Mouse (Mus musculus): ENCODE measurements around the gene Prlr.

Prlr gene

DNA sequence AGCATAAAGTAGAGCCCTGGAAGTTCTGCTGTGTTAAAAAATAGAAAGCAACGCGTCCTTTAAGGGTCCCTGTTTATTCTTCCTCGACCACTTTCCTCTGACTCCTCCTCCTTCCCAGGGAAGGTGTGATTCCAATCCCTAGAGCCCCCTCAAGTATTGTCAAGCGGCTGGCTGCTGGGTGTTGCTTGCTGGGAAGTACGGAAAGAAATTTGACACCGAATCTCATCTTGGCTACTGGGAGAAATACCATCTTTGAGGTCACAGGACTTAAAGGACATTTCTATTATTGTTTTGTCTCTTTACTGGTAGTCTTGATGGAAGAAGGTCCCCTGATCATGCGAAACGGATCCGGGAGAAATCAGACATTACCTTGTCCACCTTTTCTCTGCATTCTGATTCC lies at the start of gene Prlr:
Gene Prlr (plus strand): TSS at position 156 of the 400 bp plus-strand sequence.
- DNase-seq (ENCODE audit: extremely low read depth, low read depth), result no peak

DNA sequence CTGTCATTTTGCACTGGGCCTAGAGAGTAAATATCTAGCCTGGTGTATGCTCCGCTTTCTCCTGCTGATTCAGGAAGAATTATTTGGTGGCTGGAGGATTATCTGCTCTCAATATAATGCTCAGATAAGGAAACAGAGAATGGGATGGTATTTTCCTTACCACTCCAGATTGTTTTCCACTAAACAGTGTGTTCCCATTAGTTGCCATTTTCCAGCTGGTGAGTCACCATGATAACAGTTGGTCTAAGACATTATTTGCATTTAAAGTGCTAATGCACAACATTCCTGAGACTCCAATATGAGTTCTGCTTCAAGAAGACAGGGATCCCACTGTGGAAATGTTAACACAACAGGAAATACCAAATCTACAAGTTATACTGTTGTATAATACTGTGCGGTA lies 43.3 kb upstream of the Prlr start:
- no peak for DNase-seq (ENCODE audit: extremely low read depth, low read depth)

DNA sequence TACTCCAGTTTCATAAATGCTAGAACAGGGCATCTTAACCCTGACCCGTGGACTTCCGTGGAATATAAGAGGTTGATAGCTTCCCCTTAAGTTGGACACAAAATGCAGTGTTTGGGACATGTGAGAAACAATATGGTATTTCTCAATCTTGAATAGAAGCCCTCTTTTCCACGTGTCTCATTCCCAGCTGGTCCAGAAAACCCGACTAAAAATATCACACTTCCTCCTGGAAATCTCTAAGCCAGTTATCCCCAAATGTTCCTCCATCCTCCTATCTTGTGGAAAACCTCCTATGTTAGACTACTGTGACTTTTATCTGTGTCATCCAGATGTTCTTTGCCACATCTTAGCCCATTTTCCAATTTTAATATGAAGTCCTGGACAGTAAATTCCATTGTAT lies 42.1 kb upstream of the Prlr start:
- no peak for DNase-seq (ENCODE audit: extremely low read depth, low read depth)

DNA sequence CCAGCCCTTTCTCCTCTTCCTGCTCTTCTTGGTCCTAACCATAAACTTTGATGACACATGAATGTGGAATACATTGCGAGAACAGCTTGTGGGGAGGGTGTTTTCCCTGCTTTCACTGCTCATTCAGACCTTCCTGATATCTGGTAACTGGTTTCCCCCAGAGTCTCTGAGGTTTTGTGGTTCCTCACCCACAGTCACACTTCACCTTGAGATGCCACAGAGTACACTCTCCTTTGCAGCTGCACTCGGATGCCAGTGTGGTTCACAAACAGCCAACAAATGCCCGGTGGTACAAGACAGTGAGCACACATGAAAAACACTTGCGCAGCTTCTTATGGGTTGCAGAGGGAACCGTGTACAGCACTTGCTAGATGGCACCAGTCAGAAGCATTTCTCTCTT lies 32.5 kb upstream of the Prlr start:
- DNase-seq (ENCODE audit: extremely low read depth, low read depth), result no peak

DNA sequence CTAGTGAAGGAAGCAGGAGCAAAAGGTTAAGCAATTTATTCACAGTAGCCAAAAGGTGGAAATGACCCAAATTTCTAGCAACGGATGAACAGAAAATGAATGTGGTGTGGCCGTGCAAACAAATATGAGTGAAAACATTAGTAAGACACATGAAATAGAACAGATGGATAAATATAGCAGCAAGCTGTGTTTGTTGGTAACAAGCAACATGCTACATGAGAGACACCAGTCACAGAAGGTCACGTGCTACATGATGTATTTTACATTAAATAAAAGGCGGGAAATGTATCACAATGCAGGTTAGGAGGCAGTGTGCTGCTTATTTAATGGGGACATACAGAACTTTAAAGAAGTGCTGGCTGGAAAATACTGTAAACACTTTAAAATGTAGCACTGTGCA lies 28.8 kb upstream of the Prlr start:
- DNase-seq (ENCODE audit: extremely low read depth, low read depth), result no peak

DNA sequence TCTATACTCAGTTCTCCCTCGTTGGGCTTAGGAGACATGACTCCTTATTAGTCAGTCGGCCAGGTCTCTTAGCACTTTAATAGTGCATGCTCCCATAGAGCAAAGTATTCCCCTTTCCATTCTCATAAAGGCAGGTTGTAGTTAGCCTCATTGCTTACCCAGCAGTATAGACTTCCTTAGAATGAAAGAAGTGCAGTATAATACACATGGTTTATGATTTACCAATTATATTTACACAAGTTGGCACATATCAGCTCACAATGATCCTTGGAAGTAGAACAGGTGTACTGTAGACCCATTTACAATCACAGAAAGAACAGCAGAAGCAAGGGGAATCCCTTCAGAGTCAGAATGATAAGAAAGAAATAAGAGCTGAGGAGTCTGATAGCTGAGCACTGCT lies 16.4 kb upstream of the Prlr start:
- DNase-seq (ENCODE audit: extremely low read depth, low read depth), result no peak

- no peak for DNase-seq (ENCODE audit: extremely low read depth, low read depth)
Observed at GRCm38 (mm10) chr15:10175078-10175477, 2.0 kb upstream of the Prlr start.

DNA sequence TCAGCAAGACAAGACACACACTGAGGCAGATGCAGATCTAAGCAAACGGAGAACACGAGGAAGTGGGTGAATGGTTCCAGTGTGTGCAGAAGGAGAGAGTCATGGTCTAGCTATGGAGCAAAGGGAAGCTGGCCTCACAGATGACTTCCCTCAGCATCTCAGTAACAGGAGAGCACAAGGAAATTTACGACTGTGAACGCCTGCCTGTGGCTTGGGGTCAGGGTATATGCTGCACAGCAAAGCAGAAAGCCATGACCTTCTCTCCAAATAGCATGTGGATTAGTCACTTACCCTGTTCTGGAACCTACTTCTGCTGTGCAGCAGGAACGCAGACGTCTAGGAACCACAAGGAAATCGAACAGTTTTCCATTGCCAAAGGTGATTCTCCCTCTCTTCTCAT lies 1.4 kb upstream of the Prlr start:
- DNase-seq (ENCODE audit: extremely low read depth, low read depth), result no peak

- DNase-seq (ENCODE audit: extremely low read depth, low read depth), result no peak
Observed at GRCm38 (mm10) chr15:10177519-10178130, 587 bp downstream of the Prlr start.

DNA sequence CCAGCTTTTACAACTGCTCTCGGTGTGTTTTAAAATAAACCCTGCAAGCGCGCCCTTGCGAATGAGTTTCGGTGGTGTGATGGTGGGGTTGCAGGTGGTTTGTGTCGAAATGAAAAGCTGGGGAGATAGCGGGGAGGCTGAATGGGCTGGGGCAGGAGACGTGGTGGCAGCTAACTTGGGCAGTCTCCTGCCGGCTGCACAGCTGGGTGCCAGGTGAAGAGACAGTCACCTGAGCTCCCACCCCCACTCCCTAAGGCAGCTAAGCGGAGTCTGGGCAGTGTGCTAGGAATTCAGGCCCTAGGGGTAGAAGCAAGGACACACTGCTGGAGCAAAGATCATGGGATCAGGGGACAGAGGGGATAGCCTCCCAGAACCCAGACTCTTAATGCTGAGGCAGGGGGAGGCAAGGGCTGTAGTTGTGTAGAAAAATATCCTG lies 1.1 kb downstream of the Prlr start:
- DNase-seq (ENCODE audit: extremely low read depth, low read depth), result no peak

GRCm38 (mm10) chr15:10180694-10181093 lies 3.7 kb downstream of the Prlr start:
- no peak for DNase-seq (ENCODE audit: extremely low read depth, low read depth)

DNA sequence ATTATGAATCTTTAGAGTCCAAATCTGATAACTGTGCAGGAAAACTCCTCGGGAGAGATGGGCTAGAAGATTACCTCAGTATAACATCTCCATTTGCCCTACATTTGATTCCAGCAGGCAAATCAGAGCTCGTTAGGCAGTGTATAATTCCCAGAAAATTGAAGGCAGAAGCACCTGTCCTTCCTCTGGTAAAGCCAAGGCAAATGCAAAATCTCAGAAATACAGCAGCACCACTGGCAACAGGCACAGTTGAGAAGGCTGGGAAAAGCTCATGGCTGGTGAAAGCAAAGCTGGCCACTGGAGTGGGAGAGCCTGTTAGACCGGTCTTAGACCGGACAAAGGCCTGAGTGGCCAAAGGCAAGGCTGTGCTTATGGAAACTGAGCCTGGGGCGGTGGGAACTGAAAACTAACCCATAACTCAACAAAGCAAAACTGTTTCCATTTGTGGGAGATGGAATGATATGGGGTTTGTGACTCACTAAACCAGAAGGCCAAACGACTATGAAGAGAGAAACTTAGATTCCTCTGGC lies 15.1 kb downstream of the Prlr start:
- DNase-seq (ENCODE audit: extremely low read depth, low read depth), result no peak

GRCm38 (mm10) chr15:10200991-10201390 lies 24.0 kb downstream of the Prlr start:
- DNase-seq (ENCODE audit: extremely low read depth, low read depth), result no peak

DNA sequence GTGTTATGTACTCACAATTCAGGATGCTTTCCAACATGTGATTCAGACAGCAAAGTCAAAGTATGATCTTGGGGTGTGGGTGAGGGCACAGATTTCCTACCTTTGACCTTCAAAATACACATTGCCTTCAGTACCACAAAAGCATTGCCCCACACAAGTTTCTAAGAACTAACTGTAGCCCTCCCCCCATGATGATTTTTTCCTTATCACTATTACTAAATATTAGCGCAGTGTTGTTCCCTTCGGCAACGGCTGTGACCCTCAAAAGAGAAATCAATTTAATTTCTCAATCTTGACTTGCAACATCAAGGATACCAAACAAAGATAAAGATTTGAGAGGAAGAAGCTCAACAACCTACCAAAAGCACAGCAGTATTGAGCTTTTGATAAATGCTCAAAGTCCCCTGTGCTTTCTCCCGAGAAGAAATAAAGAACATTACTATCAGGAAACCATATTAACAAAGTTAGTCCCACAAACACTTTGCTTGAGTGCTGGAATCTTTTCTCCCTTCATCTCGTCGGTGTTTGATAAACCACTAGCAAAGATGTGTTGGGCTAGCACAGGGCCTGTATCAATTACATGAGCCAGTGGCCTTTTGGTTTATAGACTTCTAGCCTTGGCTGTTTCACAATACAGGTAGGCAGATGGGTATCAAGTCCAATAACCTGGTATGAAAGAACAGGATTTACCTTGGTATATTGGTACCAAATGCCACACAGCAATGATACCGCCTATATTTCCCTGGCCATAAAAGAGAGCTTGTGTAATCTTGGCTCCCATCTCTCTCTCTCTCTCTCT lies 25.7 kb downstream of the Prlr start:
- no peak for DNase-seq (ENCODE audit: extremely low read depth, low read depth)

GRCm38 (mm10) chr15:10210261-10210770 lies 33.3 kb downstream of the Prlr start:
- DNase-seq (ENCODE audit: extremely low read depth, low read depth), result no peak

DNA sequence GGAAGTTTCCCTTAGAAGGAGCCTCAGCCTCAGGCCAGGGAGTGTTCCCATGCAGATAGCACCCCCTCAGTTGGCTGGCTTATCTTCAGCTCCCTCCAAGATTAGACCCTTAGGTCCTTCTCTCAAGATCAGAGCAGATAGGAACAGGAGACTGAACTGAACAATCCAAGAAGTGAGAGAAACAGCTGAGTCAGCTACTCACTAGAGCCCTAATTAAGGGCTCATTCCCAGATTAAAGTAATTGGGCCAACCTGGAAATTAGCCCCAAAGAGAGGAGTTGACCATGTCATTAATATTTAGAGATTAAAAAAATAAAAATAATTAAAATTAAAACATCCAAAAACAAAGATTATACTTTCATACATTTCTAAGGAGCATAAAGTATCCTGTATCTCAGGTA lies 35.0 kb downstream of the Prlr start:
- no peak for DNase-seq (ENCODE audit: extremely low read depth, low read depth)

- DNase-seq (ENCODE audit: extremely low read depth, low read depth), result no peak
Observed at GRCm38 (mm10) chr15:10213213-10213612, 36.2 kb downstream of the Prlr start.

- DNase-seq (ENCODE audit: extremely low read depth, low read depth), result no peak
Observed at GRCm38 (mm10) chr15:10213710-10214109, 36.7 kb downstream of the Prlr start.

- DNase-seq (ENCODE audit: extremely low read depth, low read depth), result no peak
Observed at GRCm38 (mm10) chr15:10215719-10216118, 38.7 kb downstream of the Prlr start.

- DNase-seq (ENCODE audit: extremely low read depth, low read depth), result no peak
Observed at GRCm38 (mm10) chr15:10216189-10216588, 39.2 kb downstream of the Prlr start.

GRCm38 (mm10) chr15:10223614-10224155 lies 46.6 kb downstream of the Prlr start:
- DNase-seq (ENCODE audit: extremely low read depth, low read depth), result no peak

DNA sequence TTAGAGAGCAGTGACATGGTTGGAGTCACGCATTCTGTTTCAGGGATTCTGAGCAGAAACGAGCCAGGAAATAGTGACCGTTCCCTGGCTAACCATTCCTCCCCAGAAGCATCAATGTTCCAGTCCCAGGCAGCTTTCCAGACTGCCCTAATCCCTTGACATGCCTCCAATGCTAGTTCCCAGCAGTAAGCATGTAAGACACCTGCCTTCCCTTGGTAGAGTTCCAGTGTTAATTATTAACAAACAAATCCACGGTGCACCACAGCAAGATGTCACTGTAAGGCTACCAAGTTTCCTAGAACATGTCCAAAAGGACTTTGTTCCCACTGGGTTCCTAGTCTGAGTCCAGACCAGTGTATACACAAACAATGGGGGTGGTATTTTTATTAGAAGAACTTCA lies 48.7 kb downstream of the Prlr start:
- DNase-seq (ENCODE audit: extremely low read depth, low read depth), result no peak
